ENCODE assay signal across 8 mouse cellular contexts in the genomic region with DNA sequence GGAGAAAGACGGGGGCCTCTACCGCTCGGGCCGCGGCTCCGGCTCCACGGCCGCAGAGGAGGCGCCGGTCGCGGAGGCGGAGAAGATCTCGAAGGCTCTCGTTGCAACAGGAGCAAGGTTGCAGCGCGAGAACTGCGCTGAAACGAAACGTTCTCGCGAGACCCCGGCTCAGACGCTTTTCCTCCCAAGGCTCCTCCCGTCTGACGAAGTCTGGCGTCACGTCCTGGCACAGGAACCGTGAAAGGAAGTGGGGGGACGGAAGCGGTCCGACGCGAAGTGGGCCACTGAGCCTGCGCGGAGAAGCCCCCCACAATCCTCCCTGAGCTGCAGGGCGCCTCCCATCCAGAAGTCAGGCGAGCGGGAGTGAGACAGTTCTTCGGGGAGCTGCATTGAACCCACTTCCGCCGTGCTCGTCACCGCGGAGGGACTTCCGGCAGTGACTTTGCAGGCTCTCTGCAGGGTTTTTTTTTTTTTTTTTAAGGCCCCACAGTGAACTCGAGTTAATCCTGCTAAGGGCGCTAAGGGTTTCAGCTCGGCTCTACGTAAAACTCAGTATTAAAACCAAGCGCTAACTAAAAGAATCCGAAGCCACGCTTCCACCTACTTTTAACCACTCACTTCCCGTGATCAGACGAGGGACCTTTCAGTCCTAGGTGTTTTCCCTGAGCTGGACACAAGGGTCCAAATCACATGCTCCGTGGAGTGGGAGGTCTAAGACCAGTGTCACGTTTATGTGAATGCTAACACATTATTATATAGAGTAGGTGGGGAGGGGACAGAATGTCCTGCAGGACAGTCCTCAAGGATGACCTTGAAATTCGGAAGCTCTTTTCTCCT. TPM values are rescaled to one million over a fixed set of nuclear protein-coding genes. Genes with fewer than 3 reads are reported as not detected.
DNase-seq lines count a peak whose midpoint lies in the region; ATAC-seq lines count a peak whose summit lies in the region.

Hspa4 (minus strand) TSS at position 128 of the 837 bp plus-strand sequence.

- H3K36me3 ChIP-seq in heart, embryonic 10.5 days: peaks cover 14% of the 10 kb centered on the region; the same call in 1 of the 2 replicates
- peaks cover 16% of the 10 kb centered on the region for H3K36me3 ChIP-seq in kidney, embryonic 15.5 days

- ATAC-seq in erythroblast, adult 5-6 weeks (replicated peaks; ENCODE audit: low FRiP score, poor library complexity, severe bottlenecking): peak; percentile 97
- ATAC-seq in kidney, embryonic 15.5 days (replicated peaks; ENCODE audit: low FRiP score): peak; percentile 97
- peak; percentile 95 for ATAC-seq in monocyte, adult 5-6 weeks (replicated peaks; ENCODE audit: insufficient number of reproducible peaks, low FRiP score, low TSS enrichment, poor library complexity, severe bottlenecking)

- no peaks in the 10 kb centered on the region for H3K9me3 ChIP-seq in heart, embryonic 10.5 days
- H3K9me3 ChIP-seq in kidney, embryonic 15.5 days (replicated peaks): no peaks in the 10 kb centered on the region

- peak within 1 kb of the TSS; percentile 62 for H3K4me2 ChIP-seq in kidney, embryonic 15.5 days

- WGBS in heart, embryonic 10.5 days: under 1% methylated on average over 58 of the region's 58 CpGs
- 1% methylated on average over 58 of the region's 58 CpGs for WGBS in kidney, embryonic 15.5 days

- peak within 1 kb of the TSS; percentile 92 for H3K9ac ChIP-seq in kidney, embryonic 15.5 days

- DNase-seq in B cell, adult 2 months: peak; percentile 95 to 96
- peak; percentile 100 for DNase-seq in brain, adult 2 months (ENCODE audit: low read depth, low spot score)
- peak; percentile 99 for DNase-seq in heart, embryonic 10.5 days (ENCODE audit: low spot score)
- peak; percentile 96 for DNase-seq in liver
- DNase-seq in spleen, postnatal 4 days (ENCODE audit: low spot score in 2 of 2): peak; percentile 95 to 97

- peak within 1 kb of the TSS; percentile 98 for H3K27ac ChIP-seq in heart, embryonic 10.5 days
- H3K27ac ChIP-seq in kidney, embryonic 15.5 days: peak within 1 kb of the TSS; percentile 99

- peak within 1 kb of the TSS; percentile 98 for H3K4me3 ChIP-seq in heart, embryonic 10.5 days
- peak within 1 kb of the TSS; percentile 86 for H3K4me3 ChIP-seq in kidney, embryonic 15.5 days (replicated peaks)

- peaks cover 23% of the 10 kb centered on the region for H3K4me1 ChIP-seq in heart, embryonic 10.5 days
- H3K4me1 ChIP-seq in kidney, embryonic 15.5 days: peaks cover 35% of the 10 kb centered on the region

- H3K27me3 ChIP-seq in heart, embryonic 10.5 days (ENCODE audit: insufficient read depth, poor library complexity, severe bottlenecking): no peaks in the 10 kb centered on the region
- no peaks in the 10 kb centered on the region for H3K27me3 ChIP-seq in kidney, embryonic 15.5 days

RNA-seq across cellular contexts. Expression of gene Hspa4, which starts in this region (rescaled TPM):
- 40.9 and 48.5 TPM in 2 replicates for total RNA-seq in erythroblast, adult 5-6 weeks (2015; ENCODE audit: low replicate concordance)
- 93.7 and 111 TPM in 2 replicates for total RNA-seq in erythroblast, adult 5-6 weeks (2017; ENCODE audit: low replicate concordance)
- polyA plus RNA-seq in heart, embryonic 10.5 days (2016; fragmentation: Nextera tagmentation; extraction: Ambion mirVana): 98.3 and 109 TPM in 2 replicates
- polyA plus RNA-seq in kidney, embryonic 15.5 days (2015; fragmentation: Nextera tagmentation; extraction: Ambion mirVana): 91.0 and 94.6 TPM in 2 replicates
- total RNA-seq in monocyte, adult 5-6 weeks (2017): 251 to 386 TPM (median 355 TPM) in 3 replicates

Comparison
In these comparisons a context has a peak if more than half of its experiments do, and no peak if none do; other contexts are left out.
1. Peak in every context shown above with its lines: DNase-seq, ATAC-seq, H3K4me3 ChIP-seq and H3K27ac ChIP-seq.